Comparison of ENCODE assay signal across 8 mouse cellular contexts in the genomic region with DNA sequence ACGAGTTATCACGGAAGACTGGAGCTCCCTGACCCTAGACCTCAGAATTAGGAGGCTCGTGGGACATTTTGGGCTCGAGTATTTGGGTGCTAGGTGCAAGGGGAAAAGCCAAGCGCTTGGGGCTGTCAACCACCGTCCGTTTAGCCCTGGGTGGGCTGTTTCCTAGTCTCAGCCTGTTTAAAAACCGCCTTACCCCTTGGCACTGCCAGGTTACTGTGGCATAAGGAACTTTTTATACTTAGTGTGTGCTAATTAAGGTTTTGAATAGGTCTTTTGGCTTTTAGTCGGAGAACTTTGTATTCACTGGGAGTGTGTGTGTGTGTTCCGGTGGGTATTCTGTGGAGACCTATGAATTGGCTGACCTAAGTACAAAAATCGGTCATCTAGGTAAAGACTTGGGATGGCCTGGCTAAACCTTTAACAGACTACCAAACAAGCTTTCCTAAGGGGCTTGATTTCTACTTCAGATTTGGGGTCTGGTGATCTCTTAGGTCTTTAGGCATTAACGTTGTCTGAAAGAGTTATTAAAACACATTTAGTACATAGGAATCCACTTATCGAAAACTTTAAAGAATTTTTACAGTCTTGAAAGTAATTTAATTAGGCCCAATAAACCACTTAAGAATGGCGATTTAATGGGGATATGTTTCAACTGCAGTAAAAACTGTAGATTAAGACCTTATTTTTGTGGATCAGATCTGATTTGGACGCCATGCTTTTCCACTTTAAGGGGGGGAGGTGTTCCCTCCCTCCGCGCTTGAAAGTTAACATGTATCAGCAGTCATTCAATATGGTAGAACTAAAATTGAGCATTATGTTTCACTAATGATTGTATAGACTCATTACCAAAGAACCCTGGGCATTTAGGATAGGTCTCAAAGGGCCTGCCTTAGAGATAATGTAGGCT. TPM values are rescaled to one million over a fixed set of nuclear protein-coding genes. Genes with fewer than 3 reads are reported as not detected.
A peak's percentile ranks its signal among the peaks of the same experiment; 100 is the strongest.
DNase-seq lines count a peak whose midpoint lies in the region; ATAC-seq lines count a peak whose summit lies in the region.

No protein-coding gene starts in this region.

- no peak for ATAC-seq in hindbrain, embryonic 13.5 days (ENCODE audit: low FRiP score)
- no peak for ATAC-seq in midbrain, embryonic 15.5 days (replicated peaks)

- WGBS in hindbrain, embryonic 13.5 days = 30% methylated on average over 17 of the region's 17 CpGs
- 29% methylated on average over 17 of the region's 17 CpGs for WGBS in midbrain, embryonic 15.5 days

- H3K9me3 ChIP-seq in hindbrain, embryonic 13.5 days = no peaks in the 10 kb centered on the region
- no peaks in the 10 kb centered on the region for H3K9me3 ChIP-seq in midbrain, embryonic 15.5 days

- H3K27me3 ChIP-seq in hindbrain, embryonic 13.5 days = 0 out of 2 replicates have a peak, but pooled peaks cover 2% of the 10 kb centered on the region
- no peaks in the 10 kb centered on the region for H3K27me3 ChIP-seq in midbrain, embryonic 15.5 days (replicated peaks)

- H3K36me3 ChIP-seq in hindbrain, embryonic 13.5 days = no peaks in the 10 kb centered on the region
- H3K36me3 ChIP-seq in midbrain, embryonic 15.5 days (replicated peaks) = no peaks in the 10 kb centered on the region

- DNase-seq in kidney, postnatal 10 days = peak; percentile 16
- DNase-seq in kidney, adult 8-10 months = no peak
- DNase-seq in brain, adult 2 months (ENCODE audit: low read depth, low spot score) = peak; percentile 17
- DNase-seq in right cerebral cortex, postnatal 4 days = no peak
- DNase-seq in gastrocnemius, postnatal 14 days = no peak
- no peak for DNase-seq in spleen, adult 18-20 months

- H3K9ac ChIP-seq in hindbrain, embryonic 13.5 days = peak overlapping the region; percentile 89
- H3K9ac ChIP-seq in midbrain, embryonic 15.5 days = peak overlapping the region; percentile 68

- no peak overlapping the region for H3K27ac ChIP-seq in hindbrain, embryonic 13.5 days
- H3K27ac ChIP-seq in midbrain, embryonic 15.5 days = peak overlapping the region; percentile 96; the same call in 1 of the 2 replicates

- peaks cover 31% of the 10 kb centered on the region for H3K4me1 ChIP-seq in hindbrain, embryonic 13.5 days (replicated peaks)
- peaks cover 34% of the 10 kb centered on the region for H3K4me1 ChIP-seq in midbrain, embryonic 15.5 days

- H3K4me2 ChIP-seq in hindbrain, embryonic 13.5 days = peak overlapping the region; percentile 89
- peak overlapping the region; percentile 77 for H3K4me2 ChIP-seq in midbrain, embryonic 15.5 days

- peak overlapping the region; percentile 77 for H3K4me3 ChIP-seq in hindbrain, embryonic 13.5 days
- H3K4me3 ChIP-seq in midbrain, embryonic 15.5 days = peak overlapping the region; percentile 81

- intact Hi-C loops in gastrocnemius, postnatal 14 days (cut with DNase I; ENCODE audit: low total_unique reads) = no loop called here

RNA-seq across cellular contexts. Expression of a gene that starts 2.0 kb away (rescaled TPM):
- 2.2 TPM in 2 replicates for polyA plus RNA-seq in hindbrain, embryonic 13.5 days (2015; fragmentation: Nextera tagmentation; extraction: Ambion mirVana)
- polyA plus RNA-seq in midbrain, embryonic 15.5 days (2015; fragmentation: Nextera tagmentation; extraction: Ambion mirVana) = 2.3 and 2.7 TPM in 2 replicates
- 1 to 10 TPM; 5.6 to 6.5 TPM for total RNA-seq in gastrocnemius, postnatal 14 days (2021)

Comparison
In these comparisons a context has a peak if more than half of its experiments do, and no peak if none do; other contexts are left out.
1. DNase-seq: peak in kidney, postnatal 10 days (single experiment) and brain, adult 2 months (single experiment); none in kidney, adult 8-10 months (0 of 2), right cerebral cortex, postnatal 4 days (single experiment), gastrocnemius, postnatal 14 days (single experiment) and spleen, adult 18-20 months (0 of 2).